Mouse (Mus musculus): ENCODE measurements around the gene Arhgap15. TPM values are rescaled to one million over a fixed set of nuclear protein-coding genes. Genes with fewer than 3 reads are reported as not detected.
"Not testable (repeated sequence)": the region's sequence is repeated elsewhere in the genome, so short reads cannot be mapped to it uniquely, and the experiment has no call there.

The Arhgap15 gene
- polyA plus RNA-seq (2015; fragmentation: Nextera tagmentation; extraction: Ambion mirVana): 0.55 and 0.95 TPM in 2 replicates

DNA sequence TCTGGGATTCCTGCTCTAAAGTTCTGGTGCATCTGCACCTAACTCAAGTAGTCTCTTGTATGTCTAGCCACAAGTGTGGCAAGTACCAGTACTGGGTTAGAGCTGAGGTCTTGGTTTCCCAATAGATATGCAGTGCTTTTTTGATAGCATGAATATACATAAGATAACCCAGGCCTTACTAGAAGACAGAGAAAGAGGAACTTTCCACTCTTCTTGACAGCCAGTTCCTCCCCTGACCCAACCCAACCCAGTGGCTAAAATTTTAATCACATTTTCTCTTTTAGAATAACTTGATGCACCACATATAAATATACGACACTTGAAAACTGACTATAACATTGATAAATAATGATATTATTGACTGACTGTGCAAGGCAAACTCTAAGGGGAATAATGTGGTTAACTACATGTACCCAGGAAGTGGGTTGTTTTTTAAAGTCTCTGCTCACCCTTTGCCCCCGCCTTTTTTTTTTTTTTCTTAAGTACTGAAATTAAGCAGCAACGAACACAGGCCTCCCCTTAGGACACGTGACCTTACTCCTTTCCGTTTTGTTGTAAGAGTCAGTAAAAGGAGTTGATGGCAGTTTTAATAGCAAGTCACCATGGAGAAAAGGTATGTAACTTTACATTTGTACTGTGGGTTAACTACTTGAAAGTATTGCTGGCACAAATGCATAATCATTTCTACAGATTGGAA lies at the start of gene Arhgap15:
TSS of gene Arhgap15 (plus strand) at position 538 of the 697 bp plus-strand sequence.
- no peak within 1 kb of the TSS for H3K9ac ChIP-seq (replicated peaks; ENCODE audit: low read depth, low read length)
- WGBS: 79% methylated on average over 5 of the region's 5 CpGs
- H3K4me2 ChIP-seq (ENCODE audit: low read length): no peak within 1 kb of the TSS
- no peaks in the 10 kb centered on the region for H3K4me1 ChIP-seq (replicated peaks; ENCODE audit: control insufficient read depth, insufficient read depth, low read length)
- no peaks in the 10 kb centered on the region for H3K27me3 ChIP-seq (replicated peaks; ENCODE audit: control insufficient read depth, insufficient read depth, low read length)
- H3K27ac ChIP-seq (ENCODE audit: low read length): no peak within 1 kb of the TSS
- ATAC-seq: no peak
- H3K4me3 ChIP-seq (replicated peaks; ENCODE audit: low read length): no peak within 1 kb of the TSS
- H3K9me3 ChIP-seq (ENCODE audit: control insufficient read depth, low read length): no peaks in the 10 kb centered on the region
- no peaks in the 10 kb centered on the region for H3K36me3 ChIP-seq (ENCODE audit: control insufficient read depth, insufficient read depth)

GRCm38 (mm10) chr2:43712611-43713138 lies 35.9 kb upstream of the Arhgap15 start:
- H3K4me2 ChIP-seq (ENCODE audit: low read length): no peak overlapping the region
- H3K27me3 ChIP-seq (replicated peaks; ENCODE audit: control insufficient read depth, insufficient read depth, low read length): no peaks in the 10 kb centered on the region
- H3K36me3 ChIP-seq (ENCODE audit: control insufficient read depth, insufficient read depth): no peaks in the 10 kb centered on the region
- H3K9ac ChIP-seq (replicated peaks; ENCODE audit: low read depth, low read length): no peak overlapping the region
- H3K27ac ChIP-seq (ENCODE audit: low read length): no peak overlapping the region
- H3K9me3 ChIP-seq (ENCODE audit: control insufficient read depth, low read length): no peaks in the 10 kb centered on the region
- no peak for ATAC-seq
- WGBS: 88% methylated on average over 2 of the region's 2 CpGs
- H3K4me3 ChIP-seq (replicated peaks; ENCODE audit: low read length): no peak overlapping the region
- no peaks in the 10 kb centered on the region for H3K4me1 ChIP-seq (replicated peaks; ENCODE audit: control insufficient read depth, insufficient read depth, low read length)

- H3K9ac ChIP-seq (replicated peaks; ENCODE audit: low read depth, low read length): peak overlapping the region; percentile 19; the same call in 1 of the 2 replicates
- no peaks in the 10 kb centered on the region for H3K36me3 ChIP-seq (ENCODE audit: control insufficient read depth, insufficient read depth)
- ATAC-seq: peak; percentile 90
- peak overlapping the region; percentile 61; the same call in 1 of the 2 replicates for H3K27ac ChIP-seq (ENCODE audit: low read length)
- 19% methylated on average over 14 of the region's 14 CpGs for WGBS
- H3K4me3 ChIP-seq (replicated peaks; ENCODE audit: low read length): no peak overlapping the region
- H3K27me3 ChIP-seq (replicated peaks; ENCODE audit: control insufficient read depth, insufficient read depth, low read length): no peaks in the 10 kb centered on the region
- peaks cover 9% of the 10 kb centered on the region for H3K4me1 ChIP-seq (replicated peaks; ENCODE audit: control insufficient read depth, insufficient read depth, low read length)
- no peaks in the 10 kb centered on the region for H3K9me3 ChIP-seq (ENCODE audit: control insufficient read depth, low read length)
- peak overlapping the region; percentile 43 for H3K4me2 ChIP-seq (ENCODE audit: low read length)
Observed at GRCm38 (mm10) chr2:43722446-43723103, 26.0 kb upstream of the Arhgap15 start.

- peak; percentile 55 for ATAC-seq
Observed at GRCm38 (mm10) chr2:43723104-43723541, 25.5 kb upstream of the Arhgap15 start.

DNA sequence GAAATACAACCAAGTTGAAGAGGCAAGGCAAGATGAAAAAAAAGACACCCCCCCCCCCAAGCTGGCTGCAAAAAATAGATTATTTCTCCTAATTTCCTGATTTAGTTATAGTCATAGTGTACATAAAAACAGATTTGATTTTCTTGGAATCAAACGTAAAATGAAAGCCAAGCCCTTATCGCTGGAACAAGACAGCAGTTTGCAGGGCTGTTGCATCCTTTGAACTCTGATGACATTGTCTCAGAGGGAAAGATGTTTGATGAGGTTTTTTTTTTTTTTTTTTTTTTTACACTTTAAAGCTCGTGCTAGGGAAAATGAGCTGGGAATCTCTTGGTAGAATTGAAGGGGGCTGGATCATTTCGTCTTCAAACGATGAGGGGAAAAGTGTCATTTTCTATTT lies 21.4 kb upstream of the Arhgap15 start:
- H3K27ac ChIP-seq (ENCODE audit: low read length): no peak overlapping the region
- no peaks in the 10 kb centered on the region for H3K27me3 ChIP-seq (replicated peaks; ENCODE audit: control insufficient read depth, insufficient read depth, low read length)
- peaks cover 7% of the 10 kb centered on the region for H3K4me1 ChIP-seq (replicated peaks; ENCODE audit: control insufficient read depth, insufficient read depth, low read length)
- H3K4me3 ChIP-seq (replicated peaks; ENCODE audit: low read length): no peak overlapping the region
- H3K9me3 ChIP-seq (ENCODE audit: control insufficient read depth, low read length): no peaks in the 10 kb centered on the region
- no peak overlapping the region for H3K4me2 ChIP-seq (ENCODE audit: low read length)
- ATAC-seq: no peak
- no peak overlapping the region for H3K9ac ChIP-seq (replicated peaks; ENCODE audit: low read depth, low read length)
- 69% methylated on average over 5 of the region's 5 CpGs for WGBS
- H3K36me3 ChIP-seq (ENCODE audit: control insufficient read depth, insufficient read depth): no peaks in the 10 kb centered on the region

More at GRCm38 (mm10) chr2:43723104-43723541, 25.5 kb upstream of the Arhgap15 start:
- 56% methylated on average over 7 of the region's 7 CpGs for WGBS
- no peak overlapping the region for H3K4me3 ChIP-seq (replicated peaks; ENCODE audit: low read length)
- peak overlapping the region; percentile 43 for H3K4me2 ChIP-seq (ENCODE audit: low read length)
- peak overlapping the region; percentile 19; the same call in 1 of the 2 replicates for H3K9ac ChIP-seq (replicated peaks; ENCODE audit: low read depth, low read length)
- H3K27me3 ChIP-seq (replicated peaks; ENCODE audit: control insufficient read depth, insufficient read depth, low read length): no peaks in the 10 kb centered on the region
- H3K36me3 ChIP-seq (ENCODE audit: control insufficient read depth, insufficient read depth): no peaks in the 10 kb centered on the region
- H3K27ac ChIP-seq (ENCODE audit: low read length): peak overlapping the region; percentile 61; the same call in 1 of the 2 replicates
- no peaks in the 10 kb centered on the region for H3K9me3 ChIP-seq (ENCODE audit: control insufficient read depth, low read length)
- peaks cover 9% of the 10 kb centered on the region for H3K4me1 ChIP-seq (replicated peaks; ENCODE audit: control insufficient read depth, insufficient read depth, low read length)

DNA sequence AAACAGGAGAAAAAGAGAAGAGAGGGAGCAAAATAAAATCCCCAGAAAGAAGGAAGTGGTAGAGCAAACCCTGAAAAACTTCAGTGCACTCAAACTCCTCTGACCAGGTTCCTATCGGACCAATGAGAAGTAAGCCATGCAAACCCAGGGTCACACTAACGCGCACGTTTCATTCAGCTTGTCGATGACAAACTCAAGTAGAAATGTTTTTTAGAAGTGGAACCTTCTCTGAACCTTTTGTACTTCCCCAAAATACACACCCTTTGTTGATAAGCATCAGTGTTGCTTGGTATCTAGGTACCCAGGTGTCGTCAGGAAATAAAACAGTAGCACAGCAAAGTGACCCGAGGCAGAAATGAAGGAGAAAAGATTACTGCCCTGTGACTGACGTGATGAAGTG lies 20.9 kb upstream of the Arhgap15 start:
- no peak overlapping the region for H3K4me3 ChIP-seq (replicated peaks; ENCODE audit: low read length)
- H3K27ac ChIP-seq (ENCODE audit: low read length): no peak overlapping the region
- H3K9me3 ChIP-seq (ENCODE audit: control insufficient read depth, low read length): no peaks in the 10 kb centered on the region
- no peak overlapping the region for H3K4me2 ChIP-seq (ENCODE audit: low read length)
- 86% methylated on average over 8 of the region's 8 CpGs for WGBS
- H3K27me3 ChIP-seq (replicated peaks; ENCODE audit: control insufficient read depth, insufficient read depth, low read length): no peaks in the 10 kb centered on the region
- no peak overlapping the region for H3K9ac ChIP-seq (replicated peaks; ENCODE audit: low read depth, low read length)
- no peaks in the 10 kb centered on the region for H3K36me3 ChIP-seq (ENCODE audit: control insufficient read depth, insufficient read depth)
- no peak for ATAC-seq
- H3K4me1 ChIP-seq (replicated peaks; ENCODE audit: control insufficient read depth, insufficient read depth, low read length): peaks cover 4% of the 10 kb centered on the region

DNA sequence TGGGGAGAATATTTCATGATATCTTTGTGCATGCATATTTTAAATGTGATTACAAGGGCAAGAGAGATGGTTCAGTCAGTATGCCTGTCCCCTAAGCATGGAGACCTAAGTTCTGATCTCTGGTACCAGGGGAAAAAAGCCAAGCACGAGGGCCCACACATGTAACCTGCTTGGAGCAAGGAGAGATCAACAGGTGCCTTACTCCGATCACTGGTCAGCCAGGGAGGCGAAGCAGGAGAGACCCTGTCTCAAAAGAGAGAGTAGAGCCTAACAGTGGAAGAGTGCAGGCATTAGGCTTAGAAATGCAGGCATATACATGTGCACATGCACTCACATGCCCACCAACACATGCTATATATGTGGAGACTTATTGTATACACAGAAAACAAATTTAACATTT lies 19.8 kb upstream of the Arhgap15 start:
- 87% methylated on average over 3 of the region's 3 CpGs for WGBS
- Histone ChIP-seq H3K27ac (ENCODE audit: low read length) (no peak overlapping the region), H3K27me3 (replicated peaks; ENCODE audit: control insufficient read depth, insufficient read depth, low read length) (no peaks in the 10 kb centered on the region), H3K9ac (replicated peaks; ENCODE audit: low read depth, low read length) (no peak overlapping the region), H3K4me1 (replicated peaks; ENCODE audit: control insufficient read depth, insufficient read depth, low read length) (no peaks in the 10 kb centered on the region), H3K4me3 (replicated peaks; ENCODE audit: low read length) (no peak overlapping the region), H3K4me2 (ENCODE audit: low read length) (no peak overlapping the region), H3K9me3 (ENCODE audit: control insufficient read depth, low read length) (no peaks in the 10 kb centered on the region), H3K36me3 (ENCODE audit: control insufficient read depth, insufficient read depth) (no peaks in the 10 kb centered on the region)
- ATAC-seq: no peak

DNA sequence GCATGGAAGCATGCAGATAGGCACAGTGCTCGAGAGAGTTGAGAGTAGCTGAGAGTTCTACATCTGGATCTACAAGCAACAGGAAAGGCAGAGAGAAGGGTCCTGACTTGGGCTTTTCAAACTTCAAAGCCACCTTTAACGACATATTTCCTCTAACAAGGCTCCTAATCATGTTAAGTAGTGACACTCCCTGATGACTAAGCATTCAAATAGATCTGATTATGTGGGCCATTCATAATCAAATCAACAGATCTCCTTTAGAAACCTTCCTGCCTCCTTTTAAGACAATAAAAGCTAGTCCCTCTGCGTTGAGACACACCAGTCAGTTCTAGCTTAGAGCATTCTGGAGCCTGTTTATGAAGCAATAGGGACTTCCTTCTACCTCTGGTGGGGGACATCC lies 16.2 kb upstream of the Arhgap15 start:
- Histone ChIP-seq H3K27me3 (replicated peaks; ENCODE audit: control insufficient read depth, insufficient read depth, low read length) (no peaks in the 10 kb centered on the region), H3K4me3 (replicated peaks; ENCODE audit: low read length) (no peak overlapping the region), H3K27ac (ENCODE audit: low read length) (no peak overlapping the region), H3K36me3 (ENCODE audit: control insufficient read depth, insufficient read depth) (no peaks in the 10 kb centered on the region), H3K4me2 (ENCODE audit: low read length) (no peak overlapping the region), H3K9ac (replicated peaks; ENCODE audit: low read depth, low read length) (no peak overlapping the region), H3K9me3 (ENCODE audit: control insufficient read depth, low read length) (no peaks in the 10 kb centered on the region), H3K4me1 (replicated peaks; ENCODE audit: control insufficient read depth, insufficient read depth, low read length) (no peaks in the 10 kb centered on the region)
- WGBS: 33% methylated on average over 3 of the region's 3 CpGs
- no peak for ATAC-seq

DNA sequence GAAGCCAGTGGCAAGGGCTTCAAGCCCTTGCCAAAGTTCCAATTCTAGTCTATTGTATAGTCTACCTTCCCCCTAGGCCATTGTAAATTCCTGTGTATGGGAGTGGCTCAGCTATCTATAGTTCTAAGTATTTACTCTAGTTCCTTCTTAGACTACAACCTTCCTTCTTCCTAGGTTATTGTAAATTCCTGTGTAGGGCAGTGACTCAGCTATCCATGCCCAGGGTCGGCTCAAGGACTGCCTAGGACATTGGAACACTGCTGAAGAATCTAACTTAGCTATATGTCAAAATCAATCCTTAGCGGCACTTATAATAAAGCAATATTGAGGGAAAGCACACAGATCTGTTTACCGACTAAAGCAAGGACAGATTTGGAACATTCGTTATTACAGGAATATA lies 13.6 kb upstream of the Arhgap15 start:
- not testable (repeated sequence) for H3K27me3 ChIP-seq (replicated peaks; ENCODE audit: control insufficient read depth, insufficient read depth, low read length); H3K9ac ChIP-seq (replicated peaks; ENCODE audit: low read depth, low read length); H3K4me2 ChIP-seq (ENCODE audit: low read length); H3K4me1 ChIP-seq (replicated peaks; ENCODE audit: control insufficient read depth, insufficient read depth, low read length); H3K27ac ChIP-seq (ENCODE audit: low read length); H3K4me3 ChIP-seq (replicated peaks; ENCODE audit: low read length); H3K36me3 ChIP-seq (ENCODE audit: control insufficient read depth, insufficient read depth); H3K9me3 ChIP-seq (ENCODE audit: control insufficient read depth, low read length); ATAC-seq
- 93% methylated on average over 4 of the region's 4 CpGs for WGBS

All from forebrain, embryonic 16.5 days (tissue).